Mouse (Mus musculus) adrenal gland, postnatal 4 days (tissue): Measurements from ENCODE around the gene Arfip2. TPM values are rescaled to one million over a fixed set of nuclear protein-coding genes. Genes with fewer than 3 reads are reported as not detected.
A peak's percentile ranks its signal among the peaks of the same experiment; 100 is the strongest.

Experiments
- DNase-seq, 2 experiments: peaks; one replicate each; pipeline ENCODE4 v3.0.0; 2021 to 2022; ENCODE audit warnings: low spot score in 2 of 2, mixed read lengths in 2 of 2
- long read RNA-seq, 2 experiments: library from polyadenylated mRNA; stranded (forward); transcript quantifications; one replicate each; pipeline ENCODE4 v2.0.0; 2021
- total RNA-seq, 2 experiments: library from RNA; stranded (reverse); gene quantifications; 2 replicates each; pipeline ENCODE4 v1.2.3; 2021

The Arfip2 gene
- 10 to 100 TPM; 74.7 to 80.7 TPM for total RNA-seq
- long read RNA-seq, experiment 1, full-length matches to known transcripts = 41 of 63 reads
- long read RNA-seq, experiment 1, partial matches to known transcripts = 1 of 63 reads
- long read RNA-seq, experiment 1, other reads (novel, unspliced or antisense) = 21 of 63 reads
- long read RNA-seq, experiment 2, transcript Arfip2-206 (8 exons, 3,275 nt) = major isoform, 67 of 138 reads
- long read RNA-seq, experiment 2, transcript Arfip2-202 (8 exons, 2,254 nt) = minor isoform, 5 of 138 reads
- long read RNA-seq, experiment 2, partial matches to known transcripts = 10 of 138 reads
- long read RNA-seq, experiment 2, other reads (novel, unspliced or antisense) = 54 of 138 reads

GRCm38 (mm10) chr7:105640233-105640893 lies at the start of gene Arfip2, which contains the start of gene Gm45799:
Arfip2 (minus strand) TSS chr7:105640416.
Gm45799 (plus strand) TSS chr7:105640552.
- peak; percentile 67 to 90 for DNase-seq

- no peak for DNase-seq
These were observed 45.5 kb upstream of the Arfip2 start for GRCm38 (mm10) chr7:105685541-105686197.

GRCm38 (mm10) chr7:105650639-105651435 lies 10.6 kb upstream of the Arfip2 start, which contains the start of gene Dnhd1:
Dnhd1 (plus strand) TSS chr7:105650827.
- DNase-seq = peak in 1 of 2 experiments; percentile 54

- no peak for DNase-seq
These were observed 1.7 kb upstream of the Arfip2 start for GRCm38 (mm10) chr7:105641936-105642335.

- DNase-seq = no peak
These were observed 659 bp upstream of the Arfip2 start for GRCm38 (mm10) chr7:105640894-105641255.

GRCm38 (mm10) chr7:105639756-105640155 lies 460 bp downstream of the Arfip2 start, which contains the start of gene Timm10b:
Timm10b (plus strand) TSS chr7:105640056.
- no peak for DNase-seq

- no peak for DNase-seq
These were observed 912 bp downstream of the Arfip2 start for GRCm38 (mm10) chr7:105639304-105639703.

- no peak for DNase-seq
These were observed 1.4 kb downstream of the Arfip2 start for GRCm38 (mm10) chr7:105638776-105639175.

- no peak for DNase-seq
These were observed 4.5 kb downstream of the Arfip2 start for GRCm38 (mm10) chr7:105635726-105636125.

- no peak for DNase-seq
These were observed 5.8 kb downstream of the Arfip2 start for GRCm38 (mm10) chr7:105634272-105634920.

- DNase-seq = no peak
These were observed 6.4 kb downstream of the Arfip2 start for GRCm38 (mm10) chr7:105633801-105634135.

- peak; percentile 84 to 87 for DNase-seq
These were observed 7.0 kb downstream of the Arfip2 start, which contains the start of gene Trim3 for GRCm38 (mm10) chr7:105633127-105633800. Trim3 (minus strand) TSS chr7:105633571.

- no peak for DNase-seq
These were observed 7.7 kb downstream of the Arfip2 start for GRCm38 (mm10) chr7:105632551-105632972.

- peak in 1 of 2 experiments; percentile 14 for DNase-seq
These were observed 11.6 kb downstream of the Arfip2 start for GRCm38 (mm10) chr7:105628633-105629032.

GRCm38 (mm10) chr7:105625397-105625796 lies 14.8 kb downstream of the Arfip2 start:
- DNase-seq = no peak

- no peak for DNase-seq
These were observed 18.4 kb downstream of the Arfip2 start for GRCm38 (mm10) chr7:105621646-105622292.

GRCm38 (mm10) chr7:105621053-105621452 lies 19.2 kb downstream of the Arfip2 start:
- DNase-seq = no peak

GRCm38 (mm10) chr7:105619701-105620100 lies 20.5 kb downstream of the Arfip2 start:
- DNase-seq = no peak

GRCm38 (mm10) chr7:105617810-105618209 lies 22.4 kb downstream of the Arfip2 start:
- no peak for DNase-seq
